Mouse (Mus musculus) lung, adult 18-20 months (tissue): ENCODE measurements at regions not wholly inside any gene's neighbourhood (a gene's known extent, or its start where the extent isn't known, plus 50 kb on each side); places are given as distances from the start of the nearest gene placed in this dataset.

ENCODE experiments used
- DNase-seq, 2 experiments: peaks; one replicate each; pipeline ENCODE4 v3.0.0; 2022; ENCODE audit warnings: mixed read lengths in 2 of 2

DNA sequence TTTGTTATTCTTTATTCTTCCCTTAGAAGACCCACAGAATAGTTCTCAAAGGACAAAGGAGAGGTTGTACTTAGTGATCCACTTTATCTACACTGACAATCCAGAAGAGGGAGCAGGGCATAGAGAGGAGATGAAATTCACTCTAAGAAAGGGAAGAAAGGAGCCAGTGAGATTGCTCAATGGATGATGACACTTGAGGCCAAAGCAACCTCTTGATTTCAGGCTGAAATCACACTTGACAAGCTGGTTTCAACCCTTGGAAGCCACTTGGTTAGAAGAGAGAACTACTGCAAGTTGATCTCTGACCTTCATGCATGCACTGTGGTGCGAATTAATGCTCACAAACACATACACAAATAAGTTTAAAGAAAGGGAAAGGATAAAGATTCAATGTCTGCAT is 66.5 kb downstream of the Ccnl1 start:
- peak in 1 of 2 experiments; percentile 24 for DNase-seq

DNA sequence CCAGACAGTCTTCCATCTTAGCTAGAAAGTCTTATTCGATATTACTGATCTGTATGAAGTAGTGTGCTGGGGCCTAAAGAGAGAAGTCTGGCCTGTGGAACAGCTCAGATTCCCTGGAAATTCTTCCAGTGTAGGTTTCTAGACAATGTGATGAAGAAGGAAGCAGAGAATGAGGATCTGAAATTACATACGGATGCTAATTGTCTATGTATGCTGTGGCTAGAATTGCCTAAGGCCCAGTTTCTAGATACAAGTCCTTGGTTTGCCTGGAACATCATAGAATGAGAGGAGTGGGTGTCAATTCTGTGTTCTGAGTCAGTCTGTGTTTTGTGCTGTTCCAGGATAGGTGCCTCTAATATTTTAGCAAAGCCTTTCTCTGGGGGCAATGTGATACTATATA is 66.9 kb downstream of the Ccnl1 start:
- DNase-seq: no peak

DNA sequence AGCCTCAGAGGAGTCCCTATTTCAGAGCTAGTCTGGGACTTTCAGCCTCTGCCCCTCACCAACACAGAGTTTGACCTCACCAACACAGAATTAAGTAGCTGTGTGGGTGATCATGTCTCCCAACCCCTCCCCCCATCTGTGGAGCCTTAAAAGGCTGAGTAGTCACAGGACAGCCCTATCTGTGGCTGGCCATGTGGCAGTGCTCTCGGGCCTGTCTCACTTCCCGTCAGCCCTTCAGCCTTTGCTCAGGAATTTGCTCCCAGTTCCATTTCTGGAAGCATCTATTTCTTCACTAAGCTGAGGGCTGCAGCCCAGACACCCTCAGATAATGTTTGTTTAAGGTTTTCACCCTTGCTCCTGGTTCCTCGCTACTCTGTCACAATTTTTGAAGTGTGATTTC is 69.1 kb downstream of the Ccnl1 start:
- no peak for DNase-seq

DNA sequence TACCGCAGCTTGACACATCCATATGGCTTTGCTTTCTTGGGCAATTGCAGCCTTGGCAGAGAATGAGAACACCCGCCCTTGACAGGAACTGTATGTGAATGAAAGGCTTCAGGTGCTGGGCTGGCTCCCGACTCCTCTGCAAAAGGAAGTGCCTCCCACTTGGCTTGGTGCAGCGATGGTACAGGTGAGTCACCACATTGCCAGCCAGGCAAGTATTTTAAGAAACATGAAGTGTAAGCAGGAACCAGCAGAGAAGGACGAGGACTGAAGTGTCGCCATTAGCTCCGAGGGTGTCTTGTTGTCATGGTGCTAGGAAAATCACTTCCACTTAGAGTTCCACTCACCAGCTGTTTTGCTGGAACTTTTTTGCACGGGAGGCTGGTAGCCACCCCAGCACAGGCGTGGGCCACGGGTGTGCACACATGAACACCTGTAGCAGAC is 73.5 kb downstream of the Ccnl1 start:
- peak; percentile 69 to 79 for DNase-seq

DNA sequence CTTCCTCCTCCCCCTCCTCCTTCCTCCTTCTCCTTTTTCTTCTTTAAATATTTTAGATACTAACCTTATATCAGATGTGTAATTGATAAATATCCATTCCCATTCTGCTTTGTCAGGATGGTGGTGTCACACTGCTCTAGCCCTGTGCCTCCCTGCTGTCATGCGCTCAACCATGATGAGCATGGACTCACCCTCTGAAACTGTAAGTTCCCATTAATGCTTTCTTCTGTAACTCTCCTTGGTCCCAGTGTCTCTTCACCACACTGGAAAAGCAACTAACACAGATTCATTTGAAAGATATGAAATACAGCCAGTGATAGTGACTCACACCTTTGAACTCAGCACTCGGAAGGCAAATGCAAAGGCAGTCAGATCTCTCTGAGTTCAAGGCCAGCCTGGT is 75.9 kb downstream of the Ccnl1 start:
- DNase-seq: no peak
